Mouse (Mus musculus): ENCODE measurements around the gene Bmp2k. TPM values are rescaled to one million over a fixed set of nuclear protein-coding genes. Genes with fewer than 3 reads are reported as not detected.
"Not testable (repeated sequence)": the region's sequence is repeated elsewhere in the genome, so short reads cannot be mapped to it uniquely, and the experiment has no call there.

Gene Bmp2k
- total RNA-seq, 4 experiments from 2014 or later = 14.8 to 18.4 (median 16.2) TPM

GRCm38 (mm10) chr5:97001571-97001970, 4.1 kb downstream of the Bmp2k start:
- no peak for DNase-seq (ENCODE audit: low spot score in 2 of 2)

GRCm38 (mm10) chr5:97002336-97002735, 4.8 kb downstream of the Bmp2k start:
- DNase-seq (ENCODE audit: low spot score in 2 of 2) = no peak

GRCm38 (mm10) chr5:97002937-97003336, 5.4 kb downstream of the Bmp2k start:
- no peak for DNase-seq (ENCODE audit: low spot score in 2 of 2)

GRCm38 (mm10) chr5:97004178-97005030, 6.9 kb downstream of the Bmp2k start:
- DNase-seq (ENCODE audit: low spot score in 2 of 2) = no peak

- no peak for DNase-seq (ENCODE audit: low spot score in 2 of 2)
Observed at GRCm38 (mm10) chr5:97005891-97006290, 8.4 kb downstream of the Bmp2k start.

- DNase-seq (ENCODE audit: low spot score in 2 of 2) = no peak
Observed at GRCm38 (mm10) chr5:97006929-97007328, 9.4 kb downstream of the Bmp2k start.

GRCm38 (mm10) chr5:97007496-97007895, 10.0 kb downstream of the Bmp2k start:
- no peak for DNase-seq (ENCODE audit: low spot score in 2 of 2)

GRCm38 (mm10) chr5:97009140-97009539, 11.7 kb downstream of the Bmp2k start:
- DNase-seq (ENCODE audit: low spot score in 2 of 2) = not testable (repeated sequence)

- DNase-seq (ENCODE audit: low spot score in 2 of 2) = no peak
Observed at GRCm38 (mm10) chr5:97009601-97010335, 12.3 kb downstream of the Bmp2k start.

- no peak for DNase-seq (ENCODE audit: low spot score in 2 of 2)
Observed at GRCm38 (mm10) chr5:97015781-97016508, 18.5 kb downstream of the Bmp2k start.

- DNase-seq (ENCODE audit: low spot score in 2 of 2) = no peak
Observed at GRCm38 (mm10) chr5:97016842-97017577, 19.5 kb downstream of the Bmp2k start.

- no peak for DNase-seq (ENCODE audit: low spot score in 2 of 2)
Observed at GRCm38 (mm10) chr5:97022305-97023278, 25.1 kb downstream of the Bmp2k start.

GRCm38 (mm10) chr5:97024834-97025233, 27.3 kb downstream of the Bmp2k start:
- DNase-seq (ENCODE audit: low spot score in 2 of 2) = no peak

- no peak for DNase-seq (ENCODE audit: low spot score in 2 of 2)
Observed at GRCm38 (mm10) chr5:97025650-97026049, 28.2 kb downstream of the Bmp2k start.

- DNase-seq (ENCODE audit: low spot score in 2 of 2) = no peak
Observed at GRCm38 (mm10) chr5:97028004-97028403, 30.5 kb downstream of the Bmp2k start.

GRCm38 (mm10) chr5:97028840-97029239, 31.4 kb downstream of the Bmp2k start:
- not testable (repeated sequence) for DNase-seq (ENCODE audit: low spot score in 2 of 2)

GRCm38 (mm10) chr5:97031771-97032170, 34.3 kb downstream of the Bmp2k start:
- no peak for DNase-seq (ENCODE audit: low spot score in 2 of 2)

GRCm38 (mm10) chr5:97045260-97045659, 47.8 kb downstream of the Bmp2k start:
- DNase-seq (ENCODE audit: low spot score in 2 of 2) = no peak

GRCm38 (mm10) chr5:97046680-97047079, 49.2 kb downstream of the Bmp2k start:
- DNase-seq (ENCODE audit: low spot score in 2 of 2) = no peak

GRCm38 (mm10) chr5:97048905-97049304, 51.4 kb downstream of the Bmp2k start:
- DNase-seq (ENCODE audit: low spot score in 2 of 2) = no peak
